Mouse (Mus musculus) lung, adult 18-20 months (tissue): Measurements from ENCODE around the gene Memo1.
"Not testable (repeated sequence)": the region's sequence is repeated elsewhere in the genome, so short reads cannot be mapped to it uniquely, and the experiment has no call there.

Experiments used
- DNase-seq, 2 experiments: peaks; one replicate each; pipeline ENCODE4 v3.0.0; 2022; ENCODE audit warnings: mixed read lengths in 2 of 2

The Memo1 gene

DNA sequence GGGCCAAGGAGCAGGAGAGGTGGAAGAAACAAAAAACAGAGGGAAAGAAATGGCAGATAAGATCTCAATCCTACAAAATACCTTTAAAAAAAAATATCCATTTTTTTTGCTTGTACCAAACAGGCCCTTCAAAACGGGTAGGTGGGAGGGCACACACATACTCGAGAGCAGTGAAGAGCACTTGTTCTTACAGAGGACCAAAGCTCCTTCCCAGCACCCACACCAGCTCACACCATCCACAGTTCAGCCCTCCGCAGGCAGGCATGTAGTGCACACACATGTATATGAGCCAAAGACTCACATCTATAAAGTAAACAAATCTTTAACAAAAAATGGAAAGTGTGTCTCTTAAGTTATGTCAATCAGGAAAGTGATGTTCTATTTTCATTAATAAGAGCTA is 52.5 kb downstream of the Memo1 start:
- DNase-seq: peak in 1 of 2 experiments; percentile 15

DNA sequence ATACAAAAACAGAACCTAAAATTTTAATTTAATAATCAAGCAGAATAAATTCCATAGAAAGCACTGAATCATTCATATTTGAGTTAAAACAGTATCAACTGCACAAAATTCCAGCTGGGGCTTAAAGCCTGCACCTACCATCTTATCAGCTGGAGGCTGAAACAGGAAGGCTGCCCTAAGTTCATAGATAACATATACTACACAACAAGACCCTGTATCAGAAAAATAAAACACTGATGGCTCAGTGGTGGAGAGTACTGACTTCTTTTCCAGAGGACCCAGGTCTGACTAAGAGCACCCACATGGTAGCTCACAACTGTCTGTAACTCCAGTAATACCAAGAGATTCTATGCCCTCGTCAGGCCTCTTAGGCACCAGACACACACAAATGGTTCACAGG is 55.0 kb downstream of the Memo1 start:
- DNase-seq: no peak

DNA sequence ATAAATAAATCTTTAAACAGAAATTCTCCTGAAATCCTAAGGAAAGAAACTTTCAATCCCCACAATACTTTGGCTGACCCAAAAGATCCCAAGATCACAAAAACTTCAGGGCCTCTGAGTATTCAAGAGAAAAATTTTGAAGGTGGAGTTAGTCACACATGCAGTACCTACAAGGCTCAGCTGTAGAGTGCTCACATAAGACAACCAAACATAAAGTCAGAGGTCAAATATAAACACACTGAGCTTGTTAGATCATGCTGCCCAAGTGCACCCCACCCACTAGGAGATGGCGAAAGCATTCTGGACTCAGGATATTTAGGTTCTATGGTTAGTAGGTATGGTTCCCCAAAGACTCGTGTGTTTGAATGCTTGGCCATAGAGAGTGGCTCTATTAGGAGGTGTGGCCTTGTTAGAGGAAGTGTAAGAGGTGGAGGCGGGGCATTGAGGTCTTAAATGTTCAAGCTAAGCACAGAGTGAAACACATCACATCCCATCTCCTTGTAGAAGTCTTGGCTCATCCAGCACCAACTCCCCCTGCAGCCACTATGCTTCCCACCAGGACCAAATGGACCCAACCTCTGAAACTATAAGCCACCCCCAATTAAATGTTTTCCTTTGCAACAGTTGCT is 67.1 kb downstream of the Memo1 start:
- DNase-seq: no peak

DNA sequence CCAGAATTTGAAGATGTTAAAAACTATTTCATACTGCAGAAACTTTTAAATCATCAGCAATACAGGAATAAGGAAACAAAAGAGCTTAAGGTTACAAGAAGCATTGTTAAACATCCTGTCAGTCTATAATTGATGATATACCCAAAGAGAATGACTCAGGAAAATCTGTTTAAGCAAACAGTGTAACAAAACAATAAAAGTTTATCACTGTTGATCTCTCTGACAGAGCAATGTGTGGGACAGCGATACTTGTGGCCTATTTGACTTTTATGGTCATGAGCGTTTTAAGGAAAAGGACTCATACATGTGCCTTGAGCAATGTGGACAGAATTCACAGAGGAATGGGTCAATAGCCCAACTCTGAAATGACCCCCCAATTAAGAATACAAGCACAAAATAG is 78.0 kb downstream of the Memo1 start:
- DNase-seq: no peak

DNA sequence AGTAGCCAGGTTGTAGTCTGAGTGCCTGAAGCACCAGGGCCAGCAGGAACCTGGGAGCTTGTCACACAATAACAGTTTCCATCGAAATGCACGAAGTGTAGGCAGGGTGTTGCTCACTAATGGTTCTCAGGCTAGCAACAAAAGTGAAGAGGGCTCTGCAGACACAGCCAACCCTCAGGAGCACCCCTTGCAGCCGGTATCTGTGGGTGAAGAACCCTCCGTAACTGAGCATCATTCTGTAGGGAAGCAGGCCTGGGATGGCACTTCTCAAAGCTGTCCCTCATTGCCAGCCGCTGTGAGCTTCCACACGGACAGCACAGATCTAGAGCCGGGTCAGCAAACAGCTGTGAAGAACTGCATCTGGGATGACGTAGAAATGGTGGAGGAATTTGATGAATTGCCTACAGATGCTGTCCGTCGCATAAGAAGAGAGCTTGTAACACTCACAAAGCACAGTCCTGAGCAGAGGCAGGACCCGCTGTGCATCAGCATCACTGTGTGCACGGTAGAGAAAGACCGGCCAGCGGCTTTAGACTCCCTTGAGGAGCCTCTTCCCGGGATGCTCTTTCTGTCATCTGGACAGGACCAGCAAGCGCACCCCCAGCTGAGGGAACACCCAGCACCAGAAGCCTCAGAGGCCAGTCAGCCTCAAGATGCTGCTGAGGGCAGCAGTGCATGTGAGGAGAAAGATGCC is 82.3 kb downstream of the Memo1 start:
- DNase-seq: not testable (repeated sequence)

DNA sequence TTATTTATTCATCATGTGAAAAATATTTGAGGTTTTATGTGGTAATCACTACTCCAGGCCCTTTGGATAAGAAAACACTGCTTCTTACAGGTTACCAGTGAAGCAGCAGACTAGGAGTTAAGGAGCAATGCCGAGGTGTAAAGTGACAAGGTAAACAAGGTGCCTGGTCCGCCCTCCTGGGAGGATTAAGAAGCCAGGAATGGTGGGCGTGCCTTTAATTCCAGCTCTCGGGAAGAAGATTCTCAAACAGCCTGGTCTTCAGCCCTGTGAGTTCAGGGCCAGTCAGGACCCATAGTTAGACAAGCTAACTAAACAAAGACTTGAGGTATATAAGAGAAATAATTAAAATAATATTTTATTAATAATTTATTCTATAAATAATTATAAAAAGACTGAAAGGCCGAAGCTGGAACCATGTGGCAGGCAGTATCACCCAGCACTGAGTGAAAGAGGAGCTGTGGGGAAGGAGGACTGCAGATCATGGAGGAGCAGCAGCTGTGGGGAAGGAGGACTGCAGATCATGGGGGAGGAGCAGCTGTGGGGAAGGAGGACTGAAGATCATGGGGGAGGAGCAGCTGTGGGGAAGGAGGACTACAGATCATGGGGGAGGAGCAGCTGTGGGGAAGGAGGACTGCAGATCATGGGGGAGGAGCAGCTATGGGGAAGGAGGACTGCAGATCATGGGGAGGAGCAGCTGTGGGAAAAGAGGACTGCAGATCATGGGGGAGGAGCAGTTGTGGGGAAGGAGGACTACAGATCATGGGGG is 86.0 kb downstream of the Memo1 start:
- DNase-seq: peak in 1 of 2 experiments; percentile 39

DNA sequence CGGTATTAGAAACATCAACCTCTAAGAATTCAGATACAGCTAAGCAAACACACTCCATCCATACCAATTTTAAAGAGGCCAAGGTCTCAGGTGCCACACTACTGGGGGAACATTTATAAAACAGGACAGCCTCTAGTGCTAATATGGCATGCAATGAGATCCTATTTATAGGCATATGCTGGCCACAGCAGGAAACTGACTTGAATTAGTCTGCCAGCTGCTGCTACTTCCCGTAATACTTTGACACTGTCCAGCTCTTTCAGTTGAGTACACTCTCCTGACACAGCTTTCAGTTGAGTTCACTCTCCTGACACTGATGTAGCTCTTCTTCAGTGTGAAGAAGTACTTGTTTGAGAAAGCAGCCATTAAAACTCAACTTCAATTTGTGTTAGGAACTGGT is 99.4 kb downstream of the Memo1 start:
- DNase-seq: no peak

DNA sequence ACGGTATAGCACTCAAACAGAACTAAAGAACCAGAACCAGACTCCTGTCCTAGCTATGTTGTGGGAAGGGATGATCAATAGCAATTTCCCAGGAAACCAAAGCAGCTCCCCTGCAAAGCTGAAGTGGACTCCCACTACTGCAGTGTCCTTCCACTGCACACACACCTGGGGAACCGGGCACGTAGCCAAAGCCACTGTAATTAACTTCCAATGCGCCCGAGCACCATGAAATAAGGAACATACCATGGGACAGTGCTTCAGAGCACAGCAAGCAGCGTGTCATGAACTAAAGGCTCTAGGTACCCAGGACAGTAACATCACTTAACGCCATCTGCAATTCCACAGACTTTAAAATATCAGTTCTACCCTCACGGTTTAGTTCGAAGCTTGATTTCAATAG is 100.6 kb downstream of the Memo1 start:
- peak in 1 of 2 experiments; percentile 14 for DNase-seq

DNA sequence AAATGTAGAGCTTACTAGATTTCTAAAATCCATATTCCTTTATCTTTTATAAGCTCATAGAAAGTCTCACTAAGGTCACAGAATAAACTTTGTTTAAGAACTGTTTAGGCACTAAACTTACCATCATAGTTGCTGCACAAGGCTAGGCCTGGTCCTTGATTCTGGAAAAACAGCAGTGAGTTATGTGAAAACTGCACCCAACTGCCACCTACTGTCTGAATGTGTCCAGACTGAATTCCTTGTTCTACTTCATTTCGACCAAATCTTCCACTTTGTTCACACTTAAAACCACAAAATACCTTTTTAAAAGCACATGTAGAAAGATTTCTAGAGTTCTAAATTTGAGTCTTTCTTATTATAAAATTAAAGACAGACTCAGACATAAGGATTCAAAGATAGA is 101.9 kb downstream of the Memo1 start:
- DNase-seq: no peak

DNA sequence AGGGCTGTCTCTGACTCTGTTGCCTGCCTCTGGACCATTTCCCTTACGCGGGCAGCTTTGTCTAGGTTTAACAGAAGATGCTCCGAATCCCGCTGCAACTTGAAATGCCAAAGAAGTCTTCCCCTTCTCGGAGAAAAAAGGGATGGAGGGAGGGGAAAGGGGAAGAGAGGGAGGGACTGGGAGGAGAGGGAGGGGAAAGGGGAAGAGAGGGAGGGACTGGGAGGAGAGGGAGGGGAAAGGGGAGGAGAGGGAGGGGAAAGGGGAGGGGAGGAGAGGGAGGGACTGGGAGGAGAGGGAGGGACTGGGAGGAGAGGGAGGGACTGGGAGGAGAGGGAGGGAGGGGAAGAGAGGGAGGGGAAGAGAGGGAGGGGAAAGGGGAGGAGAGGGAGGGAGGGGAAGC is 103.9 kb downstream of the Memo1 start:
- DNase-seq: no peak

DNA sequence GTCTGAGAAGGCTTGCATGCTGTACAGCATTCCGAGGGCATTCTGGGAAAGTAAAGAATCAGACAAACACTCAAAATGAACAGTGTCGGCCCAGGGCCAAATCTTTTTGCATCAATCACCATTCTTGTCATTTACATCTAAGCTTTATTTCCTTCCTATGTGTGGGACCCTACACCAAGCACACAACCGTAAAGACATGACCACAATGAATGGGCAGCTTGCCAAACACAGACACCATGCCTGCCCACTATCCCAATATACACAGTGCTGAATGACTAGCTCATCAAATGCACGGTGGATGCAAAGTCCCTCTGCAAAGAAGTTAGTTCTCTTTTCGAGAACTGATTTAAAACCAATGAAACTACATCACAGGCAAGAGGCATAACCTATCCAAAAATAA is 109.1 kb downstream of the Memo1 start:
- DNase-seq: peak in 1 of 2 experiments; percentile 5

DNA sequence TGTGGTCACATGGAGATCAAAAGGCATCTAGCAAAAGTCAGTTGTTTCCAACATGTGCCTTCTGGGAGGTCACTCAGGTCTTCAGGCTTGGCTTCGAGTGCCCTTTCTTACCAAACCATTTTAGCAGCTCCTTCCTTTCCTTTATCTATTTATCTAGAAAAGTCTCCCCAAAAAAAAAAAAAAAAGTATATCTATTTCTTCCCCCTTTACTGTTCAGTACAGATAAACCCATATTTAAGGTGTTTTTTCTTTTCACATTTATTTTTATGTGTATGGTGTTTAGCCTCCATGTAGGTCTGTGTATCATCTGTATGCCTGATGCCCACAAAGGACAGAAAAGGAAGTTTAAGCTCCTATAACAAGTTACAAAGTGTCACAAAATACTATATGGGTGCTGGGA is 110.6 kb downstream of the Memo1 start:
- no peak for DNase-seq

DNA sequence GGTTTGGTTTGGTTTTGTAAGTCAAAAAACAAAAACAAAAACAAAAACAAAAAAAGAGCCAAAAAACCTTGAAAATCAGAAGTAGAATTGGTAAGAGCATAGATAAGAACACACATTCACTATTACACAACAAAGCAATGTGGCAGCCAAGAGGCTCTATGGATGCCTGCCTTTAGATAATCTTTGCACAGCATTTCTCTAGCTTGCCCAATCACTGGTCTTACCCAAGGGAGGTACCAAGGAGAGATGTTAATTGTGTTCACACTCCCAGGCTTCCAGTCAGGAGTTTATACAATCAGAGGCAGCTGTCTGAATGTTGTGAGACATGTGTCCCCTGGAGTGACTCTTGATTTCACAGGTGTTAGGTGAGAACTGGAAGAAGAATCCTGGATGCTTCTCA is 114.4 kb downstream of the Memo1 start:
- no peak for DNase-seq

DNA sequence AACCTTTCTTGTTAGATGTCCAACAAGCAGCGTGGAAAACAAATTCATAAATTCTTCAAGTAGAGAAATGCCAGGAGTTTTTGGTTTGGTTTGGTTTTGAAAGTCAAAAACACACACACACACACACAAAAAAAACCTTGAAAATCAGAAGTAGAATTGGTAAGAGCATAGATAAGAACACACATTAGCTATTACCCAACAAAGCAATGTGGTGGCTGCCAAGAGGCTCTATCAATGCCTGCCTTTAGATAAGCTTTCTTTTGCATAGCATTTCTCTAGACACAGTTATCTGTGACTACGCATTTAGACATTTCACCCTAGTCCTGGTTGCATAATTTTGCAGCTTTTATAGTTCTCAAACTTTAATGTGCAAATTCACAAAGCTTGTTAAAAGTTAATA is 115.7 kb downstream of the Memo1 start:
- not testable (repeated sequence) for DNase-seq

DNA sequence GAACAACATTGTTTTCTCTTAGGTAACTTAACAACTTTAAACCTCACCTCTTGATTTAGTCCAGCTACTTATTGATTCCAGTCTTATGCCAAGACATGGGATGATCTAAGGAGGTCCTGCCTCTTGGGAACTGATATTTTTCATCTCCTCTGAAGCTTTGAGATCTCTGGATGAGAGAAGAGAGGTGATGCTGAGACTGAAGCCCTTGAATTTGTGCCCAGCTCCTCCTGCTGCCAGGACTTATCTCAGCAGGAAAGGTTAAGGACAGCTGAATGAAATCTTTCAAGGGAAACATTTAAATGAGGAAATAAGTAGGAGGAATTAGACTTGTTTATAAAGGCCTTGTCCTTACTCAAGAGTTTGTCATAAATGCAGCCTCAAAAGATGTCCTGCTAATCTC is 121.6 kb downstream of the Memo1 start:
- DNase-seq: no peak

DNA sequence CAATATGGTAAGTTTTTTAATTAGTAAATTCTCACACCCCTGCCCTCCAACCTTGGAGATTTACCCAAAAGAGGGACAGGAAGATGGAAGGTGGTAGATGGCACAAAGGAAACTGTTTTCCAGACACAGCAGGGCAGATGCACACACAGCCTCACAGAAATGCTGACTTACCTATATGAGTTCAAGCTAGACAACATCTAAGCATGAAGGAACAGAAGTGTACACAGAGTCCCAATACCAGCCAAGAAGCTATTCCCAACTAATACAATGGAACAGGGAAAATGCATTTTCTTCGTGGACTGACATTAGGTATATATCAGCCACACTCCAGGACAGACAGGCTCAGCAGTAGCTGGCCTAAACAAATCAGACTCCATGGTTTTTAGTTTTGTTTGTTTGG is 122.5 kb downstream of the Memo1 start:
- DNase-seq: no peak

DNA sequence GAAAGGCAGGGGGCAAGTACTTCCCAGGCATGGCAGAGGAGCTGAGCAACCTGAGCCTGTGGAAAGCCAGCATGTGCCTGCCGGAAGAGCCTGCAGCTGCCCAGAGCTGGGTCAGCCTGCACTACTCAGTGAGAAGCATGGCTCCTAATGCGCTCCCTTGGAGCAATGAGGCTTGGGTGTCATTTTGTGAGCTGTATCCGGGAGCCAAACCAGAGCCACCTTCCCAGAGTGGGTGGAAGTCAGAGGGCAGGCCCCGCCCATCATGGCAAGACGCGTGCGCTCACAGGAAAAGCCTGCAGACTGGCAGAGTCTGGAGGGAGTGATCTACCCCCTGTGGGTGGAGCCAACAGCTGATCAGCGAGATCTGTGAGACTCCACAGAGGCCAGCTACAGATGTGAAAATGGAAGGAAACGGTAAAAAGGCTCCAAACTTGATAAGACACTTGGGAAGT is 135.9 kb downstream of the Memo1 start:
- DNase-seq: peak; percentile 73 to 78

DNA sequence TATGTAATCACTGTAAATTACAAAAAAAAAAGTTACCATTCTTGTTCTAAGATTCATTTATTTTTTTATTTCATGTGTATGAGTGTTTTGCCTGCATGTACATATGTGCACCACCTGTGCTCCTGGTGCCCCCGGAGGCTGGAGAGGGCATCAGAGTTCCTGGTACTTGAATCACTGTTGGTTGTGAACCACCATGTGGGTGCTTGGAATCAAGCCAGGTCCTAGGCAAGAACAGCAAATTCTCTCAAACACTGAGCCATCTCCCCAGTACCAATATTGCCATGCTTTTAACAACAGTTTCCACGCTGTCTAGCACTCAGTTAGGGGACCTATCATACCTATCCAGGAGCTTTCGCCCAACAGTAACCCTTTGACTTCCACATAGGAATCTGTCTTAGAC is 137.2 kb downstream of the Memo1 start:
- no peak for DNase-seq
